Mouse (Mus musculus) fat pad, adult 2 months (tissue): ENCODE measurements at regions not wholly inside any gene's neighbourhood (a gene's known extent, or its start where the extent isn't known, plus 50 kb on each side); places are given as distances from the start of the nearest gene placed in this dataset.

ENCODE experiments used
- DNase-seq: peaks from one replicate; pipeline ENCODE4 v3.0.0-alpha.2; 2011; ENCODE audit warnings: low read depth, low spot score; ENCODE audit errors: extremely low read depth

- DNase-seq = no peak
Observed at GRCm38 (mm10) chr6:14063735-14064134, 192.4 kb upstream of the 2610001J05Rik start.

- no peak for DNase-seq
Observed at GRCm38 (mm10) chr6:14046560-14046959, 175.2 kb upstream of the 2610001J05Rik start.

- DNase-seq = no peak
Observed at GRCm38 (mm10) chr6:14044654-14045053, 173.3 kb upstream of the 2610001J05Rik start.

DNA sequence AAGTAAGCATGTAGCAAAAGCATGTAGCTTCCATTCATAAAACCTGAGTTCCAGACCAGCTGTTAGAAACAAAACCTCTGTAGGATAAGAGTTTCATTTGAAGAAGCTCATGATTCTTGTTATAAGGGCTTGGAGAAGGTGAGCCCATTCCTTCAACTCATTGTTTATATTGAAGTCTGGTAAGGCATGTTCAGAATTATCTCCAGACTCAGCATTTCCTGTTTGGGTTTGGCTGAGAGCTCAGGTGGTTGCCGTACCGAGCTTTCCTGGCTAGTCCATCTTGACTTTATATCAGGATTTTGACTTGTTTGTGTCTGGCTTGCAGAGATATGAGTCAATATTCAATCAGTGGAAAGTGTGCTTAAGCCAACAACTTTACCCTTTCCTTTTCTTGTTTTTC lies 154.6 kb upstream of the 2610001J05Rik start:
- no peak for DNase-seq

DNA sequence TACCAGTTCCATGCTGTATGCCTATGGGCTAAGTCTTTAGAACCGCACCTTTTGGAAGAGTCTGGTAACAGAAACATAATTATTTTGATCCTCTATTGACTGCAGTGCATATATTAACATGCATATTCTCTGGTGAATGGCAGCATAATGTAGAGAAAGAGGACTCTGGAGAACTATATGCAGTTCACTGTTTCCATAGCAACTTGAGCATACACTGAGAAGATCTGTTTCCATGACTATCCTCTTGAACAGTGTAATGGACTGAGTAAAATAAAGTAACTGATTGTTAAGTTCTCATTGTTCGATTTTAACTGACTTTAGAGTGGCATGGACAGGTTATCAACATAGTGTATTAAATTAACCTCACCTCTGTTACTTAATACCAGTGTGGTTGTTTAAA lies 147.6 kb upstream of the 2610001J05Rik start:
- no peak for DNase-seq

DNA sequence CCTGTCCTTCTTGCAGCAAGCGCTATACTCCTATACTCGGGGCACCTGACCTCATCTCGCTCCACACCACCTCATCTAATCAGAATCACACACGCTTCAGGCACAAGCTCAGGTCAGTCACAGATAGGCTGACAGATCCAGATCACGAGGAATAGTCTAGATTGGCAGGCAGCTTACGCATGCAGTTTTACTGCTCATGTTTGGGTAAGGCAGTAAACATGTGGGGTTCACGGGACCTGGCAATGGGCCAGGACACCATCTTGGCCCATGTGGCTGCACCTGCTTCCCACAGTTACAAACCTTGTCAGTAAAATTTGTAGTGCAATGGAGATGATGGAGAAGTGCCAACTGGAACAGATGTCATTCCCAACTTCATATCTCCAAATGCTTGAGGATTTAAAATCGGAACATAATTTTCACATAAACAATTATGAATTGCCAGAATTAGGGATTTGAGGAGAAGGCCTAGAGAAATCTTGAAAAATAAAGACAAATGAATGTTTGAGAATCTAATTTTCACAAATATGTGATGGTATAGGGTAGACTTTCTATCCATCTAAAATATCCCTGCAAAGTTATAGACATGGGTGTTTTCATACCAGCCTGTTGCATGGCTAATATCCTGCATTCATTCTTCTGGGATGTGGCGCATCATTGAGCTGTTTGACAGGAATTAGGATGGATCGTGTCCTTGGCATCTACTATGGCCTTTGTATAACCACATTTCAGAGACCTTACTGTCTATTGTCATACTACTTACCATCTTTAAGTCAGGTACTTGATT lies 111.5 kb upstream of the 2610001J05Rik start:
- DNase-seq = no peak

GRCm38 (mm10) chr6:13974710-13975506 lies 103.6 kb upstream of the 2610001J05Rik start:
- DNase-seq = no peak

DNA sequence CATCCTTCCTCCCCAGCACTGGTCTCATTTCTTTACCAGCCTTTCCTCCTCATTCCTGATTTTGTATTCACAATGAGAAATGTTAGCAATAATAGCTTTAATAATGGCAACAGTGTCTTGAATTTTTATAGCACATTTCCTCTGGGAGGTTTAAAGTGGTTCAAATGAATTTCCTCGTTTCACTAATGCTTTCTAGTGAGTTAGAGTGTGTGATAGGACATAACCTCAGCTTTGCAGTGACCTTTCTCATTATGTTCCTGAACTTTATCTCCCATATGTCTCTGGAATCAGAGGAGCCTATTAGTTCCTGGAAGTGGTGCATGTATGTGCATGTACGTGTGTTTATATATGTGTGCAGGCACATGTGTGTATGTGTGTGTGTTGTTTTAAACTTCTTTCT lies 93.2 kb upstream of the 2610001J05Rik start:
- no peak for DNase-seq

- DNase-seq = no peak
Observed at GRCm38 (mm10) chr6:13964013-13964412, 92.7 kb upstream of the 2610001J05Rik start.

- no peak for DNase-seq
Observed at GRCm38 (mm10) chr6:13949640-13950039, 78.3 kb upstream of the 2610001J05Rik start.

- DNase-seq = no peak
Observed at GRCm38 (mm10) chr6:13920809-13921760, 49.8 kb upstream of the 2610001J05Rik start.
